Mouse (Mus musculus) monocyte, adult 5-6 weeks (primary cell): Measurements from ENCODE around the gene Il5. TPM values are rescaled to one million over a fixed set of nuclear protein-coding genes. Genes with fewer than 3 reads are reported as not detected.

ENCODE experiments used
- ATAC-seq: fragments of 153-309, 156-312 bp; replicated peaks from 2 replicates; pipeline ENCODE4 v1.8.0; 2017; ENCODE audit warnings: mild to moderate bottlenecking; ENCODE audit not compliant: low TSS enrichment, insufficient number of reproducible peaks, severe bottlenecking, poor library complexity, low FRiP score
- total RNA-seq: library from RNA; stranded (forward); fragments of 200-1000, 200-491, 200-594 nt; gene quantifications from 3 replicates; pipeline ENCODE4 v1.2.3, GENCODE M21; 2017

Gene Il5
- total RNA-seq: not detected in 3 replicates

DNA sequence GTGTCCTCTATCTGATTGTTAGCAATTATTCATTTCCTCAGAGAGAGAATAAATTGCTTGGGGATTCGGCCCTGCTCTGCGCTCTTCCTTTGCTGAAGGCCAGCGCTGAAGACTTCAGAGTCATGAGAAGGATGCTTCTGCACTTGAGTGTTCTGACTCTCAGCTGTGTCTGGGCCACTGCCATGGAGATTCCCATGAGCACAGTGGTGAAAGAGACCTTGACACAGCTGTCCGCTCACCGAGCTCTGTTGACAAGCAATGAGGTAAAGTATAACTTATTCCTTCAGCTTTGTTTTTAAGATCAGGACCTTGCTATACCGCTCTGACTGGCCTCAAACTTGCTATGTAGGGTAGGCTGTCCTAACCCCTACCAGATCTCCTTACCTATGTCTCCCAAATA, at the start of gene Il5:
Gene Il5 (plus strand): TSS at position 80 of the 400 bp plus-strand sequence.
- ATAC-seq: no peak

DNA sequence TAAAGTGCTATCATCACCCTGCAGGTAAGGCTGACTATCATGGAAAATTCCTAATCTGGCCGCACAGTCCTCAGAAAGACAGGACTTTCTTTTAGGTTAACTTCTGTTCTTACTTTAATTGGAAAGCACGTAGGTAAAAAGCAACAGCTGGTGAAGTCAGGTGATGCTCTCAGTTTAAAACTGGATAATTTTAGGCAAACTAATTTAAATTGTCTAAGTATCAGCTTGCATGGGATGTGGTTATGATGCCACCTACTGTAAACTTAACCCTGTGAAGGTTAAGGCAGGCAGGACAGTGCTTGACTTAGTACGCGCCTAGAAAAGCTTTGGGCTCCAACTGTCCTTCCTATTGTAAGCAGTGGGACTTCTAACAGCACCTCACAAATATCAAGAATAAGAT, 49.2 kb upstream of the Il5 start:
- no peak for ATAC-seq

DNA sequence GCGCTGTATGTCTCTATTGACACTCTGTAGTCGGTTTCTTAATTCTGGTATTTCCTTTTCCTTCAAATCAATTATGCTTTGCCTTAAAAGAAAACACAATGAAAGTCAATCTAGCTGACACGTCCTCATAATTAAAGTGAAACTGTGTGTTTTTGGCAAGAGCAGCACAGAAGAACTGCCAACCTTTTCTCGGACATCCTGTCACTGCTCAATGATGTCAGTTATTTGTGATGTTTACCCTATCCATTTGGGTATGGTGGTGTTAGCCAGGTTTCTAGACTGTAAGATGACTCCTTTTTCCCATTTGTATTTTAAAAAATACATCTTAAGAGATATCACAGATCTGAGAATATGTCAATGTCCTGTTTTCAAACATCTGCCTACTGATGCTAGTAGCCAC, 40.5 kb upstream of the Il5 start:
- ATAC-seq: no peak

DNA sequence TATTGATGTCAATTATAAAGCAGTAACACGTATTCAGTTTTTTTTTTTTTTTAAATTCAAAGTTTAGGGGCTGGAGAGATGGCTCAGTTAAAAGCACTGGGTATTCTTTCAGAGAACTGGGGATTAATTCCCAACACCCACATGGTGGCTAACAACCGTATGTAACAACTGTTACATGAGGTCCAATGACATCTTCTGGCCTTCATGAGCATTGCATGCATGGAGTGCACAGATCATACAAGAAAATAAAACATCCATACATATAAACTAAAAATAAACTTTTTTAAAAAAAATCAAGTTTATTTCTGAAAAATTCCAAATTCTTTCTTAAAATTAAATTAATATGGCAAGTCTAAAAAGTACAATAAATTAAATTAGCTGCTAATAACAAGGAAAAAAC, 38.9 kb upstream of the Il5 start:
- no peak for ATAC-seq

DNA sequence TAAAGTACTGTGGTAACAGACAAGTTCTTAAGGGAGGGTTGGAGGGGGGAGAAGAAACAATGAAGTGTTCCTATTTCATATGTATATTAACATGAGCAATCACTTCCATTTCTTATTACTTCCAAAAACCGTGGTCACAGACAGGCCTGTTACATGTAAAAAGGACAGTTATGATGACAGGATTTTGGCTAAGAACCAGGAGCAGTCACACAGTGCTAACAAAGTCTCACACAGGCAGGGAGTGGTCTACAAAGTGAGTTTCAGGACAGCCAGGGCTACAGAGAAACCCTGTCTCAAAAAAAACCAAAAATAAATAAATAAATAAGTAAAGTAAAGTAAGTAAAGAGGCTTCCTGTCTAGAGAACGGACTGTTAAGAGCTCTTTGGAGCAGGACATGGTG, 38.4 kb upstream of the Il5 start:
- ATAC-seq: no peak

DNA sequence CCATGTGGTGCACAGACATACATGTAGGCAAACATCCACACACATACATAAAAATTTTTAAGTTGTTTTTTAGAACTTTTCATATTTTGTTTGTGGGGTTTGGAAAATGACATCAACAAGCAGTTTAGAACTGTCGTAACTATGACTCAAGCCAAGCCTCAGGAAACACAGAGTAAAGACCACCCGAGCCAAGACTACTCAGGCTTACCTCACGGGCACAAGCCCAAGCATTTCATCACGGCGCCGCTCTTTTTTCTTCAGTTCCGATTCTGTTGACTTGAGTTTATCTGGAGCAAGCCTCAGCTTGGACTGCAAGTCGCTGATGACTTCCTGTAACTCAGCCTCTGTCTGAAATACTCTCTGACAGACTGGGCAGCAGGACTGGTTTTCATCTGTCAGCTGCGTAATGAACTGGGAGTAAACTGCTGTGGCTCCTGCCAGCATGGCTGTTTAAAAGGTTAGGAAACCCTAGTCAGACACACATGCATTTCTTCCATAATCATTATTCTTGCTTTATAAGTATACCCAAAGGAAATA, 37.5 kb upstream of the Il5 start:
- ATAC-seq: no peak

DNA sequence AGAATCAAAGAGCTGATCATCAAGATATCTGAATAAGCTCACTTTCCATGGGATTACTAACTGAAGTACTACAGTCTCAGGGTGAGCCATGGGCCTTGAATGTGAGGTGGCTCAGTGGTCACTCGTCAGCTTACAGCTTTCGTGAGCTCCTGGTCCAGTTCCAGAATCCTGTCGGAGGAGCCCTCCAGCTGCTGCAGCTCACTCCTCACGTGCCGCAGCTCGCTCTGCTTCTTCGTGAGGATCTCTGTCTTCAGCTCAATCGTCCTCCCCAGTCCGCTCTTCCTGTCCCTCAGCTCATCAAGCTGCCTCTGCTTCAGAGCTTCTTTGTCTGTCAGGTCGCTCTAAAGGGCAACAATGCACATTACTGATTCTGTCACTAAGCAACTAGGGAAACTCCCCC, 28.6 kb upstream of the Il5 start:
- ATAC-seq: no peak

DNA sequence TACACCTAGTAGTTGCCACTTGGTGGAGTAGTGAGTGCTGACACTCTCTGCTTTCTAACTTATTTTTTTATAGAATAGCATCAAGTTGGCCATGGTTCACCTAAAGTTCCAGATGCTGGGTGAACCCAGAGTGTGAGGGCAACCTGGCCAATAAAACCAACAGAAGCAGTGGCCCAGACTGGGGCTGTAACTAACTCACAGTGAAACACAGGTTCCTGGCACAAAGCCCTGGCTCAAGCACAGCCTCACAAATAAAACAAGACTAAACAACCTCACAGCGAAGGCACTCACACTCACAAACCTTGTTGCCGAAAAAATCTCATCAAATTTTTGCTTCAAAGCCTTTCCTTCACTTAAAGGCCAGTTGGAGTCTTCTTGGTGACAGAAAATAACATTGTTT, 22.1 kb upstream of the Il5 start:
- ATAC-seq: no peak

DNA sequence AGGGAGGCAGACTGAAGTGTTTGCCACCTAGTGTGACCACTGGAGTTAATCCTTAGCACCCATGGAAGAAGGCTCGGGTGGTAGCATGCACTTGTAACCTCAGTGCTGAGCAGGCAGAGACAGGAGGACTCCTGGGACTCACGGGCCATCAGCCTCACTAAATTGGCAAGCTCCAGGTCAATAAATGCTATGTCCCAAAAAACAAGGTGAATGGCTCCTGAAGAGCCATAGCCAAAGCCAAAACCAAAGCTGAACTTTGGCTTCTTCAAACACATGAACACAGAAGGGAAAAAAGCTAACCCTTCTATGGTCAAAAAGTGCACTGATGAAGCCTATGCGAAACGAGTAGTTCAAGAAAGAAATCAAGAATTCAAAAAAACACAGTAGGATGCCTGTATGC, 21.2 kb upstream of the Il5 start:
- no peak for ATAC-seq

DNA sequence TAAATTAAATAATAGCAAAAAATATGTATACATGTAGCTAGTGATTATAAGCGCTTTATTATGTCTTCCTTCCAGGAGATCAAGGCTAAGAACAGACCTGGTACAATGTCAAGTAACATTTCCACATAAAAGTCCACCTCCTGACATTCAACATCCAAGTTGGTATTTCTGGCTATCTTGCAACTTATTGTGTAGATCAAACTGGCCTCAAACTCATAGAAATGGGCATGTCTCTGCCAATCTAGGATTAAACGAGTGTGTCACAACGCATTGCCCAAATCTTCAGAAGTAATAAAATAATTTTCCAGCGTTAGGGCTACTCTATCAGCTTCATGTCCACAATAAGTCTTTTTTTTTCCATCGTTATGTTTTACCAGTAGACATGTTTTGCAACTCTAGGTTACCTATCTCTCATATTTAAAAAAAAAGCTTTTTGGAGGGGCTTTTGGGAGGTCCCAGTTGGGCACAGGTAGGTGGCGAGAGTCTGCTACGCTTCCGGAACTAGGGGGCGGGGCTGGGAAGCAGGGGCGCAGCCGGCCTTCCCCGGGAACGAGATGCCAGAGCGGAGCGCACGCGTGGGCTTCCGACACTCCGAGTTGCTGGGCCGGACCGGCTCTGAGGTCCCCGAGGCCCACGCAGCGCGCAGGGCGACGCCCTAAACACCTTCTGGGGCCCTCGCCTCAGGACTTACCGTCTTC, 14.2 kb upstream of the Il5 start:
- peak; percentile 33 for ATAC-seq

DNA sequence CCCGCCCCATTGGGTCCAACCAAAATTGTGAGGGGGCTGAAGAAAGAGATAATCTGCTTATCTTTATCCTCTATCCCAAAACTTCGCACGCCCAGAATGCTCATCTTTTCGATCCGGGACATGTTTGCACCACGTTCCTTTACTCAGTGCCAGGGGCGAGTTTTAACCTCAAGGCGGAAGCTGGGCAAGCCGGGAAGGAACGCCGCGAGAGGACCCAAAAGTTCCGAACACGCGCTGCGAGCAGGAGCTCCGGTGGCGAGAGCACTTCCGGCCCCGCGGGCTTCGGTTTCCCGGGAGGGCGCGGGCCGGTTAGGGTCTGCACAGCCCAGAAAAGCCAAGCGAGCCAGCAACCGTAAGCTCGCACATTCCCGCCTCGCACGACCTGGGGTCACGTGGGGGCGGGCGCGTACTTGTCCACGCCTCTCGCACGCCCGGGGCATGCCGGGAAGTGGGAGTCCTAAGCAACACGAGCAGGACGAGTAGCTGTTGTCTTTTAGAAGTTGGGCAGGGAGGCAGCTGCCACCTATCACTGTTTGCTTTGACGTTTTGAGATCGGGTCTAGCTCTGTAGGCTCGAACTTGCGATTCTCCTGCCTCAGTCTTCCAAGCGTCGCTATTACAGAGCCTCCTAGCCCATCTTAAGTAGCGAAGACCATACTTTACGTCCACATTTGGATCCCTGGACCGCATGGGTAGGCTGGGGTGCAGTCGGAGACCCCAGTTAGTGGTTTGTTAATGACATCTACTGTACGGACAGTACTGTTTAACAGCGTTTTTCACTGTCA, 13.5 kb upstream of the Il5 start, which contains the start of gene Rad50:
Gene Rad50 (minus strand): TSS at position 386 of the 784 bp plus-strand sequence.
- ATAC-seq: peak; percentile 100

DNA sequence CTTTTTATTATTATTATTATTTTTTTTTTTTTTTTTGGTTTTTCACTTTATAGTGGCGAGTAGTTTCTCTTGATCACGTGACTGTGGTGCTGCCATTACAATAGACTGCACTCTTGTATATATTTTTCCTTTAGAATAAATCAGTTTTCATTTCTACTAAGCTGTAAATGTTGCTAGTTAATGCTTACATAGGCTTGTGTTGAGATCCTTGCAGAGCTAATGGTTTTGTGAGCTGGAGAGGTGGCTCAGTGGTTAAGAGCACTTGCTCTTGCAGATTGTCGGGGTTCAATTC, 12.9 kb upstream of the Il5 start:
- no peak for ATAC-seq

DNA sequence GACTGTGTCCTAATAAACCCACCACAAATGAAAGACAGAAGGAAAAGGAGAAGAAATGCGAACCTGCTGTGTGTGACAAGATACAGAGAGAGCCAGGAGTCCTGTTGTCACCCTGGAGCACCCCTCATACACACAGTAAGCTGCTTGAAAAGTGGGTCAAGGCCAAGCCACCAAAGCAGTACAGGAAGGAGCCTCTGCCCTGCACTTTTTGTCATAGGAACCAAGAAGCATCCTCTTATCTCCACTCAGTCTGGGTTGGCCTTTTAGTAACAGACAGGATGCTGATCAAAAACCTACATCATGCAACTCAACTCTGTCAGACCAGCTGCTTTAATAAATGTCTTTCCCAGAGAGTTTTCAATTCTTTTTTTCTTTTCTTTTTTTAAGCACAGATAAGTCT, 893 bp upstream of the Il5 start:
- no peak for ATAC-seq

DNA sequence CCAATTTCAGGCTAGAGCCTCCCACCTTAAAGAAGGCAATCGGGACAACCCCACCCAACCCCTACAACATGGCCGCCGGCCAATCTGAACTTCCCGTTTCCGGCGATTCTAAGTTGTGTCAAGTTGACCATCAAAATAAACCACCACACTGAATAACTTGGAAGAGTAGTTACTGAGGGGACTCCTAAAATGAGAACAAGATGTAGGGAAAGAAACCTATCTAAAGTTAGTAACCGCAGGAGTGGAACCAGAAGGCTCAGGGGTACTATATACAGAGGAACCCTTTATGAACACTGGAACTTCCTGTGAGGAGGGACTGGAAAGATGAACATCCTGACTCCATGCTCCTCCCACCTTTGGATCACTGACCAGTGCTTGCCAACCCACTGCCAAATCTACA, 10.9 kb downstream of the Il5 start:
- no peak for ATAC-seq

DNA sequence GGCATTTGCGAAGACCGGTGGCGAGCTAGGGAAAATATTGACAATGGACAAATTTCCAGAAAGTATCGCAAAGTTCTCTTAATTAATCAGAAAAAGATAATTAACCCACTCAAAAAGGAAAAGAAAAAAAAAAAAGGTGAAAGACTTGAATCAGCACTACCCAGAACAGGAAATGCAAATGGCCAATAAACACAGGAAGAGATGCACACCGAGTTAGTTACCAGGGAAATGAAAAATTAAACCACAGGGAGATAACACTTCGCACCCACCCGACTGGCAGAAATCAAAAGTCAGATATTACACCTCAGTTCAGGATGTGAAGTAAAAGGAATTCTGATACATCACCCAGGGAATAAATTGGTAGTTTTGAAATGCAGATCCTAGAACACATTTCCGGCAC, 11.7 kb downstream of the Il5 start:
- ATAC-seq: no peak

DNA sequence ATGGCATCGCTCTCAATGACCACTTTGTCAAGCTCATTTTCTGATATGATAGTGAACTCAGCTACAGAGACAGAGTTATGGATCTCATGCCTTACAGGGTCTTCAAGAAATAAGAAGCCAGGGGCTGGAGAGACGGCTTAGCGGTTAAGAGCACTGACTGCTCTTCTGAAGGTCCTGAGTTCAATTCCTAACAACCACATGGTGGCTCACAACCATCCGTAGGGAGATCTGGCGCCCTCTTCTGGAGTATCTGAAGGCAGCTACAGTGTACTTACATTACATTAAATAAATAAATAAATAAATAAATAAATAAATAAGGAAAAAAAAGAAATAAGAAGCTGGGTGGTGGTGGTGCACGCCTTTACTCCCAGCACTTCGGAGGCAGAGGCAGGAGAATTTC, 13.2 kb downstream of the Il5 start:
- ATAC-seq: no peak

DNA sequence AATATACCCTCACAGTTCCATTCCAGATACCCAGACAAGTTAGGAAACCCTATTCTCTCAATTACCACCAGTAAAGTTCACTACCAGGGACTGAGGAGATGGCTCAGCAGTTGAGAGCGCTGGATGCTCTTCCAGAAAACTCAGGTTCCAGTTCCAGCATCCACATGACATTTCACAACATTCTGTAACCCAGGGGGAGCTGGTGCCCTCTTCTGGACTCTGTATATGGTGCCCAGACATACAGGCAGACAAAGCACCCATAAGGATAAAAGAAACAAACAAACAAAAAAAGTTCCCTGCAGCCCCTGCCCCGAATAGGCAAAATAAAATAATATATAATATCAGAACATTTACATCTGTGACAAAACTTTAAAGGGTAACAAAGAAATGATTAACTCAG, 13.8 kb downstream of the Il5 start:
- ATAC-seq: no peak

DNA sequence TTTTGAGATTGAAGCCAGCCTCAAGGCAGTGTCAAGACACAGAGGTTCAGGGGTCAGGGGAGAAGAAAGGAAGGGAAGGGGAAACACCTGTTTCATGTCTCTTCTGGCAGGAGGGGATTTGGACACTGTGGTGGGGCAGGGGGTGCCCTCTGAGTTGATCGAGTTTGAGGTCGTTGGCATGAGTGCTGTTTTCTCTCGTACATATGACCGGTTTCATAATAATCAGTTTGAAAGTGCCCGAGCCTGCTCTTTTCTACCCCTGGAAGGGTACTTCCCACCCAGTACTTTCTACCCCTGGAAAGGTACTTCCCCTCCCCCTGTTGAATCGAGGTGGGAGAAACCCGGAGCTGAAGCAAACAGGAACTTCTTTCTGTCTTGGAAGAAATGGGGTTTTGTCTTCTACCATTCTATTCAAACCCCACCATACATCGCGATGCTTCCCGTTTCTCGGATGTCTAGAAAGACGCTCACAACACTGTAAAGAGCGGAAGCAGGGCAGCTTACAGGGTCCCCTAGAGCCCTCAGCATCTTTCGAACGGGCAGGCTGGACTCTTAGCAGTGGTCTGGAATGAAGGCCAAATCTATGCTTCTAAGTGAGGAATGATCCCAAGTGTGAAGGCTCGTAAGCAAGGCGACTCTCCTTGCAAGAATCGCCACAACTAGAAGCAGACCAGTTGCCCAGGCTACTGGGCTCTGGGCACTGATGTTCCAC, 14.5 kb downstream of the Il5 start:
- ATAC-seq: no peak

DNA sequence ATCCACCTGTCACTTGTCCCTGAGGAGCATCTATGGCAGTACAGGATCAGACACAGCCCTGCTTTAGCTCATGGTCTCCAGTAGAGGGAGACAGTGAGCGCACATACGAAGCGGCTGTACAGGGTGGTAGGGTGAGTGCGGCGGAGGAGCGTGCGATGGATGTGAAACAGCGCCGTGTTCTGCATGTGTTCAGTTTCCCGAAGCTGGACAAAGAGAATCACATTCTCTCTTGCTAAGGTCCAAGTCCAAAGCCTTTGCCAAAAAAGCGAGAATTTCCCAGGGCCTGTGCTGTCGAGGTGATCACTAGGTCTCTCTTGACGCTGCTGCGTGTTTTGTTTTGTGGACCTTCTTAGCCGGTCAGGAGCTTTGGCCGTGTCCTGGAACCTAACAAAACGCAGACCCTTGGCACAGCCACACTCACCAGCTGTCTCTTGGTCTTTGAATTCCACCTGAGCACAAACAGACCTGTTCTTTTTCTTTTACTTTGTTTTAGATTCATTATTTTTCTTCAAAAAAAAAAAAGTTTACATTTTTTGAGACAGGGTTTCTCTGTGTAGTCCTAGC, 15.2 kb downstream of the Il5 start:
- ATAC-seq: peak; percentile 92
